20 mouse cellular contexts compared by ENCODE assay signal in the genomic region with DNA sequence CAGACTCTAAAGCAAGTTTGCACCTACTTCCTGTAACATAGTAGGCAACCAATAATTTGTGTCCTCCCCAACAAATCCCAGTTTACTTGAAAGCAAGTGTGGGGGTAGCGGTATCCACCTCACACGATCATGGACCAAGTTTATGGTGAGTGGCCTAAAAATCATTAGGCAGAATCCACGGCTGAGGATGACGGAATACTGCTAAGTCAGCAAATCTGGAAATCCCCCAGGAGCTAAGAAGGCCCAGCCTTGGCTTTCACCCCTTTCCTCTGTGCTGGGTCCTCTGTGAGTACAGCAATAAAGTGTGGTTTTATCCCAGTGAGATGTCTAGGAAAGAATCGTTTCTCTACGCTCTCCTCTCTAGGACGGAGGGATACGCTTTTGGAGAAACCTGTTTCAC. TPM values are rescaled to one million over a fixed set of nuclear protein-coding genes. Genes with fewer than 3 reads are reported as not detected.
"Had no signal": no experiment of that assay in that cellular context is flagged by ENCODE, and none has a peak within 500 bp of the region (broad histone marks: within the 10 kb centered on the region; RNA-seq: fewer than 3 reads in every experiment).

No protein-coding gene starts in this region.

- H3K4me2 ChIP-seq: neural tube, embryonic 12.5 days; neural tube, embryonic 13.5 days; neural tube, embryonic 15.5 days; stomach, embryonic 15.5 days had no signal

- H3K27me3 ChIP-seq: stomach, embryonic 15.5 days had no signal

- H3K4me1 ChIP-seq: neural tube, embryonic 12.5 days; neural tube, embryonic 13.5 days; neural tube, embryonic 15.5 days; stomach, embryonic 15.5 days had no signal

- H3K4me3 ChIP-seq: neural tube, embryonic 12.5 days; neural tube, embryonic 13.5 days; neural tube, embryonic 15.5 days; stomach, embryonic 15.5 days had no signal

- H3K27ac ChIP-seq: neural tube, embryonic 12.5 days; neural tube, embryonic 13.5 days; neural tube, embryonic 15.5 days; stomach, embryonic 15.5 days; stomach, postnatal 0 days had no signal

- DNase-seq: retina, postnatal 1 day; right cerebral cortex, adult 18-20 months; right cerebral cortex, postnatal 14 days; right cerebral cortex, postnatal 25 days; right cerebral cortex, postnatal 4 days; spleen, adult 18-20 months; thymus, adult 18-20 months; thymus, adult 2 months; thymus, postnatal 14 days; thymus, postnatal 25 days; thymus, postnatal 36 days; thymus, postnatal 4 days had no signal

- H3K9me3 ChIP-seq: neural tube, embryonic 12.5 days; neural tube, embryonic 13.5 days; neural tube, embryonic 15.5 days; stomach, embryonic 15.5 days had no signal

- H3K36me3 ChIP-seq: neural tube, embryonic 12.5 days; neural tube, embryonic 13.5 days; neural tube, embryonic 15.5 days; stomach, embryonic 15.5 days had no signal

- H3K9ac ChIP-seq: neural tube, embryonic 12.5 days; neural tube, embryonic 13.5 days; neural tube, embryonic 15.5 days; stomach, embryonic 15.5 days had no signal

RNA-seq across cellular contexts. Expression of a gene that starts 11.6 kb away (rescaled TPM):
- total RNA-seq: neutrophil, adult 5-6 weeks had no signal
- polyA plus RNA-seq: small intestine, adult 2 months; spleen, adult 2 months had no signal
